Mouse (Mus musculus) adipocyte (in vitro differentiated cells): ENCODE measurements at regions not wholly inside any gene's neighbourhood (a gene's known extent, or its start where the extent isn't known, plus 50 kb on each side); places are given as distances from the start of the nearest gene placed in this dataset.
A peak's percentile ranks its signal among the peaks of the same experiment; 100 is the strongest.

Experiments used
- DNase-seq: peaks from one replicate; pipeline ENCODE4 v3.0.0-alpha.2; 2016; ENCODE audit warnings: low spot score

DNA sequence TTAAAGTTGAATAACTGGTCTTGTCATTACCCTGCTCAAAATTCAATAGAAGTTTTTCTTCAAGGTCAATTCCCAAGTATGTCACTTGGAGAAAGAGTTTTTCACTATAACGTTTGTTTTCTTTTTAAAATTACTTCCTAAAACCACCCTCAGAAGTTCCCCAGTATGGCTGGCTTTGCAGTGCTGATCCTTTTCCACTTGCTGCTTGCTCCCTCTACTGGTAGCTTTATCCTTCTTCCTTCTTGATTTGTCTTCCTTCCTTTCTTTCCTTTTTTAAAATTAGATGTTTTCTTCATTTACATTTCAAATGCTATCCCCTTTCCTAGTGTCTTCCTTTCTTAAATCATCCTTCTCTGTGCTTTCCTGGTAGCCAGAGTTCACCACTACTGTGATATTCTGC, 73.6 kb downstream of the Rtl3 start:
- DNase-seq: peak; percentile 2
